In genomic region chr17:53664703-53665382, GRCm38 (mm10) we compare ENCODE assay signal across 15 mouse cellular contexts.
"Had no signal": no experiment of that assay in that cellular context is flagged by ENCODE, and none has a peak within 500 bp of the region (broad histone marks: within the 10 kb centered on the region; RNA-seq: fewer than 3 reads in every experiment).

No protein-coding gene starts in this region.

- H3K27me3 ChIP-seq: liver, embryonic 15.5 days; midbrain, embryonic 15.5 days; neural tube, embryonic 13.5 days; stomach, embryonic 15.5 days had no signal

- H3K27ac ChIP-seq: layer of hippocampus, adult 2 months; limb, embryonic 10.5 days; liver, embryonic 15.5 days; midbrain, embryonic 15.5 days; neural tube, embryonic 13.5 days; stomach, embryonic 15.5 days had no signal

- DNase-seq: kidney, adult 18-20 months; kidney, postnatal 10 days; kidney, postnatal 4 days; lung, adult 2 months; lung, postnatal 36 days; thymus, adult 2 months; thymus, postnatal 25 days had no signal

- H3K4me3 ChIP-seq: layer of hippocampus, adult 2 months; limb, embryonic 10.5 days; liver, embryonic 15.5 days; midbrain, embryonic 15.5 days; neural tube, embryonic 13.5 days; stomach, embryonic 15.5 days had no signal

- H3K4me1 ChIP-seq: limb, embryonic 10.5 days; liver, embryonic 15.5 days; neural tube, embryonic 13.5 days; stomach, embryonic 15.5 days had no signal

- H3K4me2 ChIP-seq: liver, embryonic 11.5 days; liver, embryonic 15.5 days; midbrain, embryonic 15.5 days; neural tube, embryonic 13.5 days; stomach, embryonic 15.5 days had no signal

- H3K9ac ChIP-seq: liver, embryonic 15.5 days; midbrain, embryonic 15.5 days; neural tube, embryonic 13.5 days; stomach, embryonic 15.5 days had no signal

- H3K9me3 ChIP-seq: limb, embryonic 10.5 days; liver, embryonic 15.5 days; midbrain, embryonic 15.5 days; neural tube, embryonic 13.5 days; stomach, embryonic 15.5 days had no signal

- ATAC-seq: lung, postnatal 0 days; midbrain, embryonic 15.5 days had no signal
